Mouse (Mus musculus) ES-Bruce4 (cell line): ENCODE measurements around the gene Scd4. TPM values are rescaled to one million over a fixed set of nuclear protein-coding genes. Genes with fewer than 3 reads are reported as not detected.
"Not testable (repeated sequence)": the region's sequence is repeated elsewhere in the genome, so short reads cannot be mapped to it uniquely, and the experiment has no call there.

Source experiments
- H3K27ac ChIP-seq: 2 replicates; pipeline ENCODE4 v1.5.1; 2012; ENCODE audit warnings: low read length, inconsistent platforms; ENCODE audit not compliant: insufficient read depth
- H3K27me3 ChIP-seq: 2 replicates; pipeline ENCODE4 v1.6.1; 2012; ENCODE audit warnings: mild to moderate bottlenecking, low read length, inconsistent platforms; ENCODE audit not compliant: control insufficient read depth, poor library complexity, insufficient read depth, severe bottlenecking
- H3K36me3 ChIP-seq: 2 replicates; pipeline ENCODE4 v1.6.1; 2012; ENCODE audit warnings: inconsistent platforms, mild to moderate bottlenecking, low read length, moderate library complexity; ENCODE audit not compliant: control insufficient read depth, poor library complexity, insufficient read depth, severe bottlenecking
- H3K4me1 ChIP-seq: one replicate; pipeline ENCODE4 v1.8.1; 2011; ENCODE audit warnings: low read length; ENCODE audit not compliant: control insufficient read depth, insufficient read depth
- H3K4me3 ChIP-seq: 2 replicates; pipeline ENCODE4 v1.5.1; 2011; ENCODE audit warnings: low read depth, mild to moderate bottlenecking, low read length
- H3K9ac ChIP-seq: 2 replicates; pipeline ENCODE4 v1.6.1; 2012; ENCODE audit warnings: low read depth, mild to moderate bottlenecking, inconsistent platforms; ENCODE audit not compliant: poor library complexity, severe bottlenecking
- H3K9me3 ChIP-seq: replicated peaks from 2 replicates; pipeline ENCODE4 v1.6.1; 2012; ENCODE audit warnings: mild to moderate bottlenecking, low read length, inconsistent platforms; ENCODE audit not compliant: control insufficient read depth, poor library complexity, insufficient read depth, severe bottlenecking
- CTCF ChIP-seq: IDR thresholded peaks from one replicate; pipeline ENCODE4 v1.8.1; 2011; ENCODE audit warnings: low read depth, low read length
- EP300 ChIP-seq: IDR thresholded peaks from 2 replicates; pipeline ENCODE4 v1.6.1; 2011; ENCODE audit warnings: low read depth, low read length; ENCODE audit not compliant: insufficient read depth
- POLR2A ChIP-seq: IDR thresholded peaks from one replicate; pipeline ENCODE4 v1.8.1; 2011; ENCODE audit warnings: low read length; ENCODE audit not compliant: insufficient read depth
- polyA plus RNA-seq: library from polyadenylated mRNA; stranded (reverse); fragments of >200 nt; gene quantifications from 2 replicates; pipeline ENCODE4 v1.2.4, GENCODE M21; 2011; ENCODE audit warnings: low read depth; ENCODE audit not compliant: missing spikeins, insufficient read depth, insufficient read length

The Scd4 gene
- polyA plus RNA-seq, 1 experiment, result 0.19 TPM

DNA sequence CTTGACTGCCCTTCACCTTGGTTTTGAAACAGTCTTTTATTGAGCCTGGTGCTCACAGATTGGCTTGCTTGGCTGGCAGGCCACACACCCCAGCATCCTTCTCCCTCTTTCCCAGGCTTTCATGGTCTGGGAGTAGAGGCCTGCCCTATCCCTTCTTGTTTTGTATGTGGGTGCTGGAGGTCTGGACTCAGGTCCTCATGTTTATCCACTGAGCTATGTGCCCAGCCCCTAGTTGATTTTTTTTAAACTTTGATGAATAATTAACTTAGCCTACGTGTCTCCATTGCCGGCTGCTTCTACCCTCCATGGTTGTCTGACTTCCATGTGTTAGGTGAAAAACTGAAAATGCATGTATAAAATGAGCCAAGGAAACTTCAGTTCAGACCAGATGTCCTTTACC is 3.3 kb upstream of the Scd4 start:
- no peak for TF ChIP-seq POLR2A
- no peak for TF ChIP-seq EP300
- TF ChIP-seq CTCF, result no peak
- Histone ChIP-seq H3K27me3 (no peaks in the 10 kb centered on the region), H3K27ac (no peak overlapping the region)

DNA sequence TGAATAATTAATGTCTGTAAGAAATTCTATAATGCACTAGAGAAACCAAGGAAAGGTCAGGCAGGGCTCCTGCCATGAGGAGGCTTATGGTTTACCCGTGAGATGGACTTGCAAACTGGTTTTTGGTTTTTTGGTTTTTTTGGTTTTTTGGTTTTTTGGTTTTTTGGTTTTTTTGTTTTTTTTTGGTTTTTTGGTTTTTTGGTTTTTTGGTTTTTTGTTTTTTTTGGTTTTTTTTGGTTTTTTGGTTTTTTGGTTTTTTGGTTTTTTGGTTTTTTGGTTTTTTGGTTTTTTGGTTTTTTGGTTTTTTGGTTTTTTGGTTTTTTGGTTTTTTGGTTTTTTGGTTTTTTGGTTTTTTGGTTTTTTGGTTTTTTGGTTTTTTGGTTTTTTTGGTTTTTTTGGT is 1.8 kb upstream of the Scd4 start:
- H3K9ac ChIP-seq, H3K9me3 ChIP-seq, H3K27me3 ChIP-seq, H3K4me1 ChIP-seq, H3K36me3 ChIP-seq, H3K4me3 ChIP-seq, H3K27ac ChIP-seq: not testable (repeated sequence)

More for the DNA sequence above, 3.3 kb upstream of the Scd4 start:
- Histone ChIP-seq H3K4me3 (no peak overlapping the region), H3K9me3 (peaks cover 13% of the 10 kb centered on the region), H3K9ac (no peak overlapping the region), H3K4me1 (no peaks in the 10 kb centered on the region), H3K36me3 (no peaks in the 10 kb centered on the region)

DNA sequence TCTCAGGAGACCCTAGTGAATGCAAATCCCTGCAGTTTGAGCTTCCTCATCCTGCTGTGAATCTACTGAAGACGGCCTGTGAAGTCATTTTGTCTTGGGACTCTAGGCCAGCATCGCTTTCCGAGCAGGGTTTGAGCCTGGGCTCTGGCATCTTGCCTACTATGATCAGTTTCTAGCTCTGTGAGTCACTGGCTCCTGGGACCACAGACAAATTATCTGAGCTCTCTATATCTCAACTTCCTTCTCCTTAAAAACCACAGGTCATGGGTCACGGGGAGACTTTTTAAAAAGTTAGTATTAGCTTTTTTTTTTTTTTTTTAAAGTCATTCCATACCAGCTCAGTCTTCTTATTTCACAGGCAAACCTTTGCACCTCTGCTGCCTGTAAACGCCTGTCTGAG is 981 bp upstream of the Scd4 start:
- Histone ChIP-seq H3K27ac (no peak overlapping the region), H3K9me3 (peaks cover 8% of the 10 kb centered on the region), H3K4me1 (no peaks in the 10 kb centered on the region), H3K9ac (no peak overlapping the region), H3K4me3 (no peak overlapping the region), H3K27me3 (no peaks in the 10 kb centered on the region), H3K36me3 (no peaks in the 10 kb centered on the region)
- no peak for TF ChIP-seq POLR2A
- no peak for TF ChIP-seq EP300
- no peak for TF ChIP-seq CTCF

DNA sequence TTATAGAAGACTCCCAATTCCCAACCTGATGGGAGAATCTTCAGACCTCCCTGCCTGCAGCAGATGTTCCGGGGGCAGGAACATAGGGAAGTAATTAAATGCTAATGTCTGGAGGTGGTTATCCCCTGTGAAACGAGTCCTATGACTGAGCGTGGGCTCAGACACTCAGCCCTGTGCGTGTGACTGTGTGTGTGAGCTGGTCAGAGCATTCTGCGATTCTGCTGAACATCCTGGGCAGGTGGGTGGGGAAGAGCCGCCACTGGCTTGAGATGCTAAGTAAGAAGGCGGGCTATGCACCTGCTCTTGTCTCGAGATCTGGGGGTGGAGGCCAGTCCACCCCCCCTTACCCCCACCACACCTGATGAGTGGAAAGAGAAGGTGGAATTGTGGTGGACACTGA is 566 bp upstream of the Scd4 start:
- Histone ChIP-seq H3K4me1 (no peaks in the 10 kb centered on the region), H3K4me3 (no peak overlapping the region), H3K9me3 (peaks cover 5% of the 10 kb centered on the region; the same call in 1 of the 2 replicates), H3K36me3 (no peaks in the 10 kb centered on the region), H3K27me3 (no peaks in the 10 kb centered on the region), H3K27ac (no peak overlapping the region), H3K9ac (no peak overlapping the region)
- no peak for TF ChIP-seq EP300
- no peak for TF ChIP-seq POLR2A
- TF ChIP-seq CTCF, result no peak

DNA sequence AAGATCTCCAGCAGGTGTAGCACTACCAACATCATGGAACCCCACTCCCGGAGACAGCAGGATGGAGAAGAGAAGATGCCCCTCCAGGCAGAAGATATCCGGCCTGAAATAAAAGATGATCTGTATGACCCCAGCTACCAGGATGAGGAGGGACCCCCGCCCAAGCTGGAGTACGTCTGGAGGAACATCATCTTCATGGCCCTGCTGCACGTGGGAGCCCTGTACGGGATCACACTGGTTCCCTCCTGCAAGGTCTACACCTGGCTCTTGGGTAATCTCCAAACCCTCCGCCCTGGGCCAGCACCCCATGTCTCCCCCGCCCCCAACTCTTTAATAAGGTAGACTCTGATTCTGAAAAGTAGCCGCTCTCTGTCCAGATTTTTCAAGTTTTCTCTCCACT is 1.1 kb downstream of the Scd4 start:
- H3K36me3 ChIP-seq, result no peaks in the 10 kb centered on the region
- H3K4me3 ChIP-seq, result no peak overlapping the region
- no peaks in the 10 kb centered on the region for H3K9me3 ChIP-seq
- TF ChIP-seq CTCF (no peak), POLR2A (no peak), EP300 (no peak)
- no peak overlapping the region for H3K9ac ChIP-seq
- H3K4me1 ChIP-seq, result no peaks in the 10 kb centered on the region
- H3K27ac ChIP-seq, result no peak overlapping the region
- no peaks in the 10 kb centered on the region for H3K27me3 ChIP-seq

DNA sequence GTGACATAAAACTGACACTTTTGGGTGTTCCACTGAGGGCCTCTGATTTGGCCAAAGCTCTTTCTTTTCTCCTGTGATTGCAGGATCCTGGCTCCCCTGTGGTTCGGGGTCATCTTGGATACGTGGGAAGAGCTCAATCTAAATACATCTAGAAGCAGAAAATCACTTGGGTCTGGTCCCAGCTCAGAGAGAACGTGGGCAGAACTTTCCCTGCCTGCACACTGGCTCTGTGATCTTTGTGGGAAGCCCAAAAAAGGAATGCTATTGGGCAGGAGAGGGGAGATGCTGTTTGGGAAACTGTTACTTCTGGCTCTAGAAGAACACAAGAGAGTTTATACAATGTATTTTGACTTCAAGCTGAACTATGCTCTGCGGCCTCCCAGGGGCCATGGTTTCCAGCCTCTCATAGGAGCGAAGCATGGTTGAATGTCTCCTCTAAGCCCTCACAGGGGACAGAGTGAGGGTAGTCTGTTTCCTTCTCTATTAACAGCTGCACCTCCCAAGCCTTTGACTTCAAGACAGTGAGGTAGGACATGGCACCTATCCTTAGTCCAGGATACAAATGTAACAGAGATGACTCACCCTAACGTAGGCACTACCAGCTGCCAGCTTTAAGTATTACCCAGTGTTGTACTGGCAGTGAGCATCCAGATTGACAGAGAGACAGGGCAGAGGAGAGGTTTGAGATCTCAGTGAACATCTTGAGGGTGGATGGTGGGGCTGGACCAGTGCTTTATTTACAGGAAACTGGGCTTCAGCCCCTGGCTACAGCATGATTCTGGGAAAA is 3.2 kb downstream of the Scd4 start:
- Histone ChIP-seq H3K4me3 (no peak overlapping the region), H3K27me3 (no peaks in the 10 kb centered on the region), H3K9ac (no peak overlapping the region), H3K36me3 (no peaks in the 10 kb centered on the region), H3K27ac (no peak overlapping the region), H3K9me3 (no peaks in the 10 kb centered on the region), H3K4me1 (no peaks in the 10 kb centered on the region)
- no peak for TF ChIP-seq EP300
- TF ChIP-seq POLR2A, result no peak
